Mouse (Mus musculus) E14TG2a.4 (cell line): ENCODE measurements around the gene Dapk2.

Source experiments
- CTCF ChIP-seq: conservative IDR thresholded peaks from 2 replicates; pipeline ENCODE4 v1.5.1; 2014; ENCODE audit warnings: low read length
- NANOG ChIP-seq: IDR thresholded peaks from 2 replicates; pipeline ENCODE4 v1.6.1; 2014; ENCODE audit warnings: borderline replicate concordance, low read length, mixed read lengths

- TF ChIP-seq NANOG (peak; percentile 43; the same call in 1 of the 2 replicates), CTCF (no peak)
These were observed 118.8 kb downstream of the Dapk2 start for GRCm38 (mm10) chr9:66276697-66277385.
